In genomic region chr6:72096217-72096616, GRCm38 (mm10) we compare ENCODE assay signal across 9 mouse cellular contexts. TPM values are rescaled to one million over a fixed set of nuclear protein-coding genes. Genes with fewer than 3 reads are reported as not detected.
A peak's percentile ranks its signal among the peaks of the same experiment; 100 is the strongest.
DNase-seq lines count a peak whose midpoint lies in the region; ATAC-seq and TF ChIP-seq lines count a peak whose summit lies in the region.
"Had no signal": no experiment of that assay in that cellular context is flagged by ENCODE, and none has a peak within 500 bp of the region (broad histone marks: within the 10 kb centered on the region; RNA-seq: fewer than 3 reads in every experiment).

No protein-coding gene starts in this region.

- no peak overlapping the region for H3K4me2 ChIP-seq in heart, embryonic 14.5 days (ENCODE audit: low read length)
- H3K4me2 ChIP-seq in liver, embryonic 11.5 days = peak overlapping the region; percentile 77
- peak overlapping the region; percentile 71 for H3K4me2 ChIP-seq in liver, embryonic 14.5 days (ENCODE audit: low read depth)

- ATAC-seq in heart, embryonic 14.5 days (ENCODE audit: insufficient number of reproducible peaks, insufficient read depth, low FRiP score, low read depth) = no peak
- ATAC-seq in liver, embryonic 11.5 days (replicated peaks; ENCODE audit: low FRiP score) = no peak
- no peak for ATAC-seq in liver, embryonic 14.5 days (ENCODE audit: insufficient read depth)

- TF ChIP-seq POLR2A in MEL (IDR thresholded peaks at IDR 0.05; ENCODE audit: control insufficient read depth in 1 of 2, insufficient read depth in 1 of 2, low read depth in 1 of 2, low read length in 2 of 2, poor library complexity in 1 of 2) = no peak

- no peak overlapping the region for H3K4me3 ChIP-seq in heart, embryonic 14.5 days (ENCODE audit: control insufficient read depth in 1 of 2, insufficient read depth in 1 of 2, low read depth in 1 of 2, low read length in 2 of 2)
- no peak overlapping the region for H3K4me3 ChIP-seq in liver, embryonic 11.5 days (ENCODE audit: low read depth, low read length)
- H3K4me3 ChIP-seq in MEL (ENCODE audit: control insufficient read depth in 1 of 2, insufficient read depth in 1 of 2, low read depth in 2 of 2, low read length in 2 of 2) = peak overlapping the region in 1 of 2 experiments; percentile 54; a peak in 2 of 4 replicates
- H3K4me3 ChIP-seq in liver, embryonic 14.5 days (ENCODE audit: insufficient read depth in 1 of 2, low read depth in 2 of 2, low read length in 2 of 2) = peak overlapping the region in 1 of 2 experiments; percentile 84; a peak in 2 of 4 replicates

- H3K9me3 ChIP-seq in heart, embryonic 14.5 days (ENCODE audit: control insufficient read depth, low read length) = no peaks in the 10 kb centered on the region
- no peaks in the 10 kb centered on the region for H3K9me3 ChIP-seq in liver, embryonic 11.5 days (ENCODE audit: control insufficient read depth, low read length)
- H3K9me3 ChIP-seq in MEL (replicated peaks; ENCODE audit: insufficient read depth, low read length) = no peaks in the 10 kb centered on the region
- H3K9me3 ChIP-seq in liver, embryonic 14.5 days (ENCODE audit: control insufficient read depth, low read length) = no peaks in the 10 kb centered on the region
- H3K9me3 ChIP-seq: midbrain, embryonic 10.5 days had no signal

- H3K27ac ChIP-seq in heart, embryonic 14.5 days (replicated peaks in 1 of 2; ENCODE audit: control insufficient read depth in 1 of 2, insufficient read depth in 1 of 2, low read depth in 2 of 2, low read length in 2 of 2) = peak overlapping the region; percentile 68 to 77
- H3K27ac ChIP-seq in liver, embryonic 11.5 days (ENCODE audit: low read depth, low read length) = peak overlapping the region; percentile 77
- peak overlapping the region; percentile 82 for H3K27ac ChIP-seq in MEL (ENCODE audit: control insufficient read depth, low read depth, low read length)
- H3K27ac ChIP-seq in liver, embryonic 14.5 days = peak overlapping the region; percentile 73

- no peaks in the 10 kb centered on the region for H3K27me3 ChIP-seq in heart, embryonic 14.5 days (ENCODE audit: control insufficient read depth, insufficient read depth, low read length)
- H3K27me3 ChIP-seq in liver, embryonic 11.5 days (replicated peaks; ENCODE audit: control insufficient read depth, insufficient read depth, low read length) = no peaks in the 10 kb centered on the region
- H3K27me3 ChIP-seq in MEL (ENCODE audit: control insufficient read depth in 1 of 2, insufficient read depth in 2 of 2, low read length in 2 of 2) = no peaks in the 10 kb centered on the region
- no peaks in the 10 kb centered on the region; the same call in 1 of the 2 replicates for H3K27me3 ChIP-seq in liver, embryonic 14.5 days (ENCODE audit: control insufficient read depth, insufficient read depth, low read length)

- no peaks in the 10 kb centered on the region for H3K36me3 ChIP-seq in heart, embryonic 14.5 days (ENCODE audit: control insufficient read depth, insufficient read depth, low read length)
- no peaks in the 10 kb centered on the region for H3K36me3 ChIP-seq in liver, embryonic 11.5 days (ENCODE audit: control insufficient read depth, insufficient read depth, low read length)
- H3K36me3 ChIP-seq in MEL (ENCODE audit: control insufficient read depth in 1 of 2, insufficient read depth in 2 of 2, low read length in 2 of 2) = peaks cover 0 to 34% of the 10 kb centered on the region in 2 experiments; a peak in 2 of 4 replicates
- no peaks in the 10 kb centered on the region; the same call in none of the 2 replicates for H3K36me3 ChIP-seq in liver, embryonic 14.5 days (replicated peaks; ENCODE audit: control insufficient read depth, insufficient read depth, low read depth)
- H3K36me3 ChIP-seq: midbrain, embryonic 10.5 days had no signal

- WGBS in heart, embryonic 14.5 days = 46% methylated on average over 5 of the region's 5 CpGs
- WGBS in liver, embryonic 11.5 days = 33% methylated on average over 5 of the region's 5 CpGs
- 18% methylated on average over 5 of the region's 5 CpGs for WGBS in liver, embryonic 14.5 days (ENCODE audit: insufficient replicate concordance)

- peak; percentile 29 to 43; a peak in 2 of 4 replicates for TF ChIP-seq EP300 in MEL (IDR thresholded peaks at IDR 0.05; ENCODE audit: low read depth in 1 of 2, low read length in 2 of 2)
- no peak for TF ChIP-seq EP300 in liver, embryonic 14.5 days (IDR thresholded peaks at IDR 0.05; ENCODE audit: low read depth)

- TF ChIP-seq RAD21 in MEL (IDR thresholded peaks at IDR 0.05; ENCODE audit: low read depth, low read length) = no peak

- TF ChIP-seq CTCF in MEL (IDR thresholded peaks at IDR 0.05 in 2 of 3, conservative IDR thresholded peaks at IDR 0.05 in 1 of 3; ENCODE audit: control insufficient read depth in 1 of 3, insufficient read depth in 1 of 3, low read depth in 2 of 3, low read length in 3 of 3, poor library complexity in 1 of 3, severe bottlenecking in 1 of 3) = no peak
- TF ChIP-seq CTCF in liver, embryonic 14.5 days (IDR thresholded peaks at IDR 0.05; ENCODE audit: low read depth) = no peak

- peaks cover 35% of the 10 kb centered on the region for H3K79me2 ChIP-seq in MEL (ENCODE audit: control insufficient read depth, insufficient read depth, low read length, poor library complexity)

- peaks cover 21 to 41% of the 10 kb centered on the region in 2 experiments for H3K4me1 ChIP-seq in heart, embryonic 14.5 days (ENCODE audit: control insufficient read depth in 2 of 2, insufficient read depth in 2 of 2, low read length in 2 of 2)
- peaks cover 42% of the 10 kb centered on the region for H3K4me1 ChIP-seq in liver, embryonic 11.5 days (replicated peaks; ENCODE audit: control insufficient read depth, insufficient read depth, low read length)
- H3K4me1 ChIP-seq in MEL (ENCODE audit: control insufficient read depth in 1 of 2, insufficient read depth in 2 of 2, low read length in 2 of 2) = peaks cover 19 to 35% of the 10 kb centered on the region in 2 experiments
- peaks cover 21 to 43% of the 10 kb centered on the region in 2 experiments for H3K4me1 ChIP-seq in liver, embryonic 14.5 days (replicated peaks; ENCODE audit: control insufficient read depth in 2 of 2, insufficient read depth in 2 of 2, low read length in 1 of 2)

- no peak for DNase-seq in heart, postnatal 25 days (ENCODE audit: low spot score)
- DNase-seq in liver, embryonic 11.5 days (ENCODE audit: low spot score) = no peak
- no peak for DNase-seq in liver
- DNase-seq in MEL (ENCODE audit: low read depth, low spot score) = peak; percentile 53
- DNase-seq in liver, embryonic 14.5 days (ENCODE audit: low read depth in 3 of 3, low spot score in 3 of 3) = no peak
- DNase-seq in gastrocnemius, postnatal 14 days = no peak
- DNase-seq in neural tube, embryonic 10.5 days (ENCODE audit: extremely low spot score, low spot score) = no peak

- intact Hi-C loops in heart, postnatal 25 days (cut with DNase I) = loop anchor here (5.0 kb wide), 2 partner anchors 66 to 164 kb away; no protein-coding TSS in a partner anchor
- intact Hi-C loops in gastrocnemius, postnatal 14 days (cut with DNase I; ENCODE audit: low total_unique reads) = loop anchor here (10.0 kb wide), 1 partner anchor 151 kb away; no protein-coding TSS in a partner anchor

- H3K9ac ChIP-seq in heart, embryonic 14.5 days (ENCODE audit: low read length) = no peak overlapping the region
- H3K9ac ChIP-seq in liver, embryonic 11.5 days (ENCODE audit: low read depth, low read length) = peak overlapping the region; percentile 18; the same call in 1 of the 2 replicates
- H3K9ac ChIP-seq in MEL (ENCODE audit: control insufficient read depth, low read depth, low read length, poor library complexity, severe bottlenecking) = peak overlapping the region; percentile 68
- peak overlapping the region; percentile 51 for H3K9ac ChIP-seq in liver, embryonic 14.5 days (replicated peaks)

TF ChIP-seq in MEL, 35 proteins besides CTCF, POLR2A, EP300 and RAD21 (continues in another document):
- TF ChIP-seq TAL1 (IDR thresholded peaks at IDR 0.05; ENCODE audit: low read length) (no peak), USF1 (IDR thresholded peaks at IDR 0.05; ENCODE audit: low read depth, low read length) (0 out of 2 replicates have a peak, but pooled peaks have one; percentile 24), SIN3A (IDR thresholded peaks at IDR 0.05; ENCODE audit: low read length) (no peak), MYC (IDR thresholded peaks at IDR 0.05; ENCODE audit: low read depth, low read length) (peak; percentile 18; the same call in 1 of the 2 replicates), ETS1 (IDR thresholded peaks at IDR 0.05; ENCODE audit: low read depth, low read length) (peak; percentile 75), BHLHE40 (IDR thresholded peaks at IDR 0.05; ENCODE audit: borderline replicate concordance, low read depth, low read length) (peak; percentile 94), MAX (IDR thresholded peaks at IDR 0.05; ENCODE audit: low read length) (peak; percentile 79), GATA1 (IDR thresholded peaks at IDR 0.05; ENCODE audit: low read depth, low read length) (0 out of 2 replicates have a peak, but pooled peaks have one; percentile 29), MAZ (IDR thresholded peaks at IDR 0.05; ENCODE audit: low read depth, low read length) (0 out of 2 replicates have a peak, but pooled peaks have one; percentile 14), POLR2AphosphoS2 (IDR thresholded peaks at IDR 0.05; ENCODE audit: low read length) (no peak), ZNF384 (IDR thresholded peaks at IDR 0.05; ENCODE audit: low read depth, low read length) (no peak), E2F4 (IDR thresholded peaks at IDR 0.05; ENCODE audit: borderline replicate concordance, low read depth, low read length) (no peak), CHD1 (IDR thresholded peaks at IDR 0.05; ENCODE audit: low read depth, low read length) (peak; percentile 6; the same call in 1 of the 2 replicates), TCF12 (IDR thresholded peaks at IDR 0.05; ENCODE audit: low read depth, low read length) (peak; percentile 46; the same call in 1 of the 2 replicates), UBTF (IDR thresholded peaks at IDR 0.05; ENCODE audit: borderline replicate concordance, insufficient read depth, low read depth, low read length) (no peak), NRF1 (IDR thresholded peaks at IDR 0.05; ENCODE audit: insufficient read depth, low read depth, low read length, poor library complexity, severe bottlenecking) (no peak), POLR2AphosphoS5 (IDR thresholded peaks at IDR 0.05; ENCODE audit: borderline replicate concordance, low read depth, low read length) (no peak)

RNA-seq across cellular contexts. Expression of gene St3gal5, which starts 1.2 kb away (rescaled TPM):
- polyA plus RNA-seq in heart, embryonic 14.5 days (2014; fragmentation: Nextera tagmentation; extraction: Ambion mirVana) = 44.4 and 48.2 TPM in 2 replicates
- 10 to 100 TPM; 56.3 to 58.1 TPM for total RNA-seq in heart, postnatal 25 days (2021)
- 109 and 114 TPM in 2 replicates for polyA plus RNA-seq in liver, embryonic 11.5 days (2014; fragmentation: Nextera tagmentation; extraction: Ambion mirVana)
- 20.1 and 24.4 TPM in 2 replicates for total RNA-seq in MEL (2012; rRNA removed)
- polyA plus RNA-seq in MEL (2012; ENCODE audit: insufficient read depth in 1 of 2, insufficient read length in 2 of 2, low read depth in 1 of 2, low replicate concordance in 2 of 2, missing spikeins in 1 of 2) = 10 to 100 TPM in 1 of 2 experiments, not detected in 1; 51.8 TPM
- polyA plus RNA-seq in liver, embryonic 14.5 days (2012; rRNA removed) = 94.7 and 121 TPM in 2 replicates
- 123 and 139 TPM in 2 replicates for polyA plus RNA-seq in liver, embryonic 14.5 days (2014; fragmentation: Nextera tagmentation; extraction: Ambion mirVana)
- 10 to 100 TPM; 83.7 to 88.8 TPM for total RNA-seq in gastrocnemius, postnatal 14 days (2021)
